Mouse (Mus musculus): ENCODE results near the gene Gla. TPM values are rescaled to one million over a fixed set of nuclear protein-coding genes. Genes with fewer than 3 reads are reported as not detected.
A peak's percentile ranks its signal among the peaks of the same experiment; 100 is the strongest.

The Gla gene
- polyA plus RNA-seq (2015; fragmentation: Nextera tagmentation; extraction: Ambion mirVana) = 3.2 and 3.8 TPM in 2 replicates

DNA sequence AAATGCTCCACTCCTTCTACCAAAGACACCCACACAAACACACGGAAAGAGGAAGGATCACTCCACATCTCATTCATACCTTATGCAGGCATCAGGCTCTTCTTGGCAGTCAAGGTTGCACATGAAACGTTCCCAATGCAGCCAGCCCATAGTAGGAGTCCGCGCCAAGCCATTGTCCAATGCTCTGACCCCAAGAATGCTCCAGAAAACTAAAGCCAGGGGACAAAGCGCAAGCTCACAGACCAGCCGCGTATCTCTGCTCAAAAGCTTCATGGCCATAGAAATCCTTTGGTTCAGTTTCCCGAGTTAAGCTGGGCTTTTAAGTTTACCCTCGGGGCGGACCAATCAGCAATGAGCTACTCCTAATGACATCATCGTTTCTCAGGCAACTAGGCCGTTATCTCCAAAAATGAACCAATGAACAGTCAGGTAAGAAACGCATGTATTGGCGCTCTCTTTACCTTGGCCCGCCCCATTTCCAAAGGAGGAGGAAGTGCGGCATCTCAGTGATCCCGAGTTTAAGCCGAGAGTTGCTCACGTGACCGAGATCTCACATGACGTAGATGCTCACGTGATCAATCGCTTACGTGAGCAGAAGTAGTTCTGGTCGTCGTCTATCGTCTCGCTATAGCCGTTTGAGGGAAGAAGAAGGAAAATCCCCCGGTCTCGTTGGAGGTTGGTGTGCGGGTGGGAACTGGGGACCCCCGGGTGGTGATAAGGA, at the start of gene Gla, which contains the start of gene Hnrnph2:
Gla (minus strand) TSS at position 467 of the 721 bp plus-strand sequence.
Hnrnph2 (plus strand) TSS at position 521 of the 721 bp plus-strand sequence.
- 17% methylated on average over 33 of the region's 33 CpGs for WGBS
- no peaks in the 10 kb centered on the region for H3K27me3 ChIP-seq (ENCODE audit: control insufficient read depth, insufficient read depth, low read depth, low read length)
- H3K4me3 ChIP-seq (ENCODE audit: low read depth, low read length) = peak within 1 kb of the TSS; percentile 51
- H3K9ac ChIP-seq (ENCODE audit: low read depth, low read length) = peak within 1 kb of the TSS; percentile 65
- H3K36me3 ChIP-seq (ENCODE audit: control insufficient read depth, insufficient read depth, low read length) = no peaks in the 10 kb centered on the region; the same call in 1 of the 2 replicates
- peak within 1 kb of the TSS; percentile 91 for H3K27ac ChIP-seq (ENCODE audit: low read length)
- H3K4me1 ChIP-seq (ENCODE audit: control insufficient read depth, insufficient read depth, low read length) = peaks cover 17% of the 10 kb centered on the region
- ATAC-seq = peak; percentile 98
- peak within 1 kb of the TSS; percentile 66 for H3K4me2 ChIP-seq (ENCODE audit: low read length)
- no peaks in the 10 kb centered on the region for H3K9me3 ChIP-seq (replicated peaks; ENCODE audit: control insufficient read depth, low read length, poor library complexity, severe bottlenecking)

DNA sequence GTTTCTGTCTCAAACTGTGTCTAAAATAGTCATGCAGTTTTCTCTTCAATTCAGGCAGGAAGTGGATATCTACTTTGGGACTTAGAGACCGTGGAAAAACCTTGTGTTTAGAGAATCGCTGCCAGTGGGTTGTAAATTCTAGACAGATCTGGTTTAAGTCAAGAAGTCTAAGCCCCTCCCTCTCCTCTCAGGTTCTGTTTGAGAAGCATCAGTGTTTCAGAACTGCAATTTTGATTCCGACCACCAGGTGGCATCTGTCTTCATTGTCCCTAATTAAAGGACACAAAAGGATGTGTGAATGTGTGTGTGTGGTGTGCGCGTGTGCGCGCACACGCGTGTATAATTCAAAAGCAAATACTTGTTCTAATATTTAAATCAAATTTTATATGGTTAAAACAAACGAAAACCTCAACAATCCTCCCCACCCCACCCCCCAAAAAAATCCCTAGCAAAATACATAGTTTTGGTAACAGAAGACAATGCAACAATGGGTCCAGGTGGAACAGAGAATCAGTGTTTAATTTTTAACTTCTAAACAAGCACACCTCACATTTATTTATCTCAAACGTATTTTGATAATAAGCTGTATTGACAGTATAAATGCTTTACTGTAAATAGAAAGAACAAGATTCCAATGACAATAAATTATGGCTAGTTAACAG, 47.2 kb upstream of the Gla start:
- Histone ChIP-seq H3K9ac (ENCODE audit: low read depth, low read length) (no peak overlapping the region), H3K9me3 (replicated peaks; ENCODE audit: control insufficient read depth, low read length, poor library complexity, severe bottlenecking) (no peaks in the 10 kb centered on the region), H3K4me1 (ENCODE audit: control insufficient read depth, insufficient read depth, low read length) (no peaks in the 10 kb centered on the region), H3K4me2 (ENCODE audit: low read length) (peak overlapping the region; percentile 29; the same call in 1 of the 2 replicates), H3K27me3 (ENCODE audit: control insufficient read depth, insufficient read depth, low read depth, low read length) (no peaks in the 10 kb centered on the region), H3K36me3 (ENCODE audit: control insufficient read depth, insufficient read depth, low read length) (no peaks in the 10 kb centered on the region), H3K27ac (ENCODE audit: low read length) (no peak overlapping the region), H3K4me3 (ENCODE audit: low read depth, low read length) (peak overlapping the region; percentile 14; the same call in 1 of the 2 replicates)
- 20% methylated on average over 11 of the region's 11 CpGs for WGBS
- peak; percentile 62; the same call in 1 of the 2 replicates for ATAC-seq

DNA sequence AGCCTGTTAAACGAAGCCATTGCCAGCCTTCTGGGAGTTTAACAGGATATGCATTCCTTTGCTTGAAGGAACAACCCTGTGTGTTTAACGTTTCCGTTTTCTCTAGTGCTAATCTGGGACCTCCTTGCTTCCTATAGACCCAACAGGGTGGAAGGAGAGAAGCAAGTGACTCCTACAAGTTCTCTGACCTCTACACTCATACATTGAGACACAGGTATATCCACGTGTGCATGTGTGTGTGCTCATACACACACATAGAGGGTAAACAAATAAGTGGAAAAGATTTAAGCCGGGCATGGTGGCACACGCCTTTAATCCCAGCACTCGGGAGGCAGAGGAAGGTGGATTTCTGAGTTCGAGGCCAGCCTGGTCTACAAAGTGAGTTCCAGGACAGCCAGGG, 46.5 kb upstream of the Gla start:
- H3K36me3 ChIP-seq (ENCODE audit: control insufficient read depth, insufficient read depth, low read length) = no peaks in the 10 kb centered on the region
- no peak overlapping the region for H3K4me2 ChIP-seq (ENCODE audit: low read length)
- no peak overlapping the region for H3K27ac ChIP-seq (ENCODE audit: low read length)
- no peak overlapping the region for H3K4me3 ChIP-seq (ENCODE audit: low read depth, low read length)
- no peaks in the 10 kb centered on the region for H3K9me3 ChIP-seq (replicated peaks; ENCODE audit: control insufficient read depth, low read length, poor library complexity, severe bottlenecking)
- no peak overlapping the region for H3K9ac ChIP-seq (ENCODE audit: low read depth, low read length)
- ATAC-seq = peak; percentile 32; the same call in 1 of the 2 replicates
- 68% methylated on average over 8 of the region's 8 CpGs for WGBS
- H3K4me1 ChIP-seq (ENCODE audit: control insufficient read depth, insufficient read depth, low read length) = no peaks in the 10 kb centered on the region
- H3K27me3 ChIP-seq (ENCODE audit: control insufficient read depth, insufficient read depth, low read depth, low read length) = no peaks in the 10 kb centered on the region

DNA sequence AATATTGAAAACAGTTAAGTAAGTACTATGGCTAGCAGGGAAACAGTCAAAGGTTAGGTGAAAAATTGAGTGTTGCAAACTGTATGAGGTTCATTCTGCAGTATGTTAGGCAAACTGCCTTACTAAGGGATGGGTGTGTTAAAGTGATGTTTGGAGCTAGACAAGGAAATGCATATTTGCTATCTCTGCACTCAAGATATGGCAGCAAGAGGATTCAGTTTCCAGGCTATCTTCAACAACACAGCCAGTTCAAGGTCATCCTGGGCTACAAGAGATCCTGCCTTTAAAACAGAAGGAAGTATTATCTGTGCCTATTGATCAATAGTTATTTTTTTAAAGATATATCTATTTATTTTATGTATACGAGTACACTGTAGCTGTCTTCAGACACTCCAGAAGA, 45.4 kb upstream of the Gla start:
- Histone ChIP-seq H3K4me1 (ENCODE audit: control insufficient read depth, insufficient read depth, low read length) (no peaks in the 10 kb centered on the region), H3K4me3 (ENCODE audit: low read depth, low read length) (no peak overlapping the region), H3K9ac (ENCODE audit: low read depth, low read length) (no peak overlapping the region), H3K36me3 (ENCODE audit: control insufficient read depth, insufficient read depth, low read length) (no peaks in the 10 kb centered on the region), H3K9me3 (replicated peaks; ENCODE audit: control insufficient read depth, low read length, poor library complexity, severe bottlenecking) (no peaks in the 10 kb centered on the region), H3K27ac (ENCODE audit: low read length) (no peak overlapping the region), H3K4me2 (ENCODE audit: low read length) (no peak overlapping the region), H3K27me3 (ENCODE audit: control insufficient read depth, insufficient read depth, low read depth, low read length) (no peaks in the 10 kb centered on the region)
- 90% methylated on average over 1 of the region's 1 CpGs for WGBS
- no peak for ATAC-seq

DNA sequence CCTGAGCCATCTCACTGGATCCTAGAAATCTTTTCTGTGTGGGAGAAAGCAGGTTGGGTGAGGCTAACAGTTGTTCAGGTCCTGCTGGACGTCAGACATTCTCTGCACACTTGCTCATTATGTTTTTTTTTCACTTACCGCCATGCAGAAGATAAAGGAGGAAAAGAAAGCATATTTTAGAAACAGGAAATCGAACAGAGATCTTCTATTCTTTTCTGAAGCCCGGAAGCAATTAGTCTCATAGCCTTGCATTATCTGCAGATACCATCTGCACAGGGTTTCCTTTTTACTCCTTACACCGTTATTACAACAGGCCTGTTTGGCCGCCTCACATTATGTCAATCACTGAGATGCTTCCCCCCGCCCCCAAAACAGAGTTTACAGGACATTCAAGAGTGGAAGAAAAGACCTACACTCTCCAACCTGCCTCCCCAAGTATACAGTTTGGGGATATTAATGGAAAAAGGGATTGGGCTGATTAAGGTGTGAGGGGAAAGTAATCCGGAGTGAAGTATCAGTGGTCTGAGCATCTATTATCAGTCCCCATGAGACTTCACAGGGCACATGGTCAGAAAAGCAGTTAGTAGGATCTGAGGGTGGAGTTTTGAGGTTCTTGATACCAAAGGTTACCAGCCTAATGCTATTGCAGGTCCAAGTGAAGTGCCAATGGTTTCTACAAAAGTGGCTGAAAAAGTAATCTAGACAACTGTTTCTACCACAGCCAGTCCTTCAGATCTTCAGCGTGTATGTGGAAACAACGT, 40.3 kb upstream of the Gla start:
- no peak for ATAC-seq
- Histone ChIP-seq H3K4me1 (ENCODE audit: control insufficient read depth, insufficient read depth, low read length) (no peaks in the 10 kb centered on the region), H3K36me3 (ENCODE audit: control insufficient read depth, insufficient read depth, low read length) (no peaks in the 10 kb centered on the region), H3K27ac (ENCODE audit: low read length) (no peak overlapping the region), H3K9ac (ENCODE audit: low read depth, low read length) (no peak overlapping the region), H3K4me2 (ENCODE audit: low read length) (no peak overlapping the region), H3K4me3 (ENCODE audit: low read depth, low read length) (no peak overlapping the region), H3K9me3 (replicated peaks; ENCODE audit: control insufficient read depth, low read length, poor library complexity, severe bottlenecking) (no peaks in the 10 kb centered on the region), H3K27me3 (ENCODE audit: control insufficient read depth, insufficient read depth, low read depth, low read length) (no peaks in the 10 kb centered on the region)
- WGBS = 78% methylated on average over 10 of the region's 10 CpGs

DNA sequence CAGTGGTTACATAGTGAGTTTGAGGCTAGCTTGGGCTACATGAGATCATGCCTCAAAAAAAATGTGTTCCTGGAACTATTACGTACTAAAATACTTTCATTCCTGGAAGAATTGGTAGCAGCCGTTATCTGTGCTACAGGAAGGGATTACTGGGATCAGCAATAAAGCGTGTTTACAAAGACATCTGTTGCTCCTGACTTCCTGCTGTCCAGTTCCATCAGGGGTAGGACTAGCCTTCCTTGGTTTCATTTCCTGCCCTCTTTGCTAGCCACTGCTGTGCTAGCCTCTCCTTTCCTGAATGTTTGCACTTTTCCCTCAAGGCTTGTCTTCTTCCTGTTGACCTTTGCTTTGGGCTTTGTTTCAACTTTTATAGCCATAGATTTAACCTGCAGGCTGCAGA, 34.9 kb upstream of the Gla start:
- no peak overlapping the region for H3K4me2 ChIP-seq (ENCODE audit: low read length)
- no peaks in the 10 kb centered on the region for H3K9me3 ChIP-seq (replicated peaks; ENCODE audit: control insufficient read depth, low read length, poor library complexity, severe bottlenecking)
- no peak overlapping the region for H3K4me3 ChIP-seq (ENCODE audit: low read depth, low read length)
- H3K27ac ChIP-seq (ENCODE audit: low read length) = no peak overlapping the region
- no peaks in the 10 kb centered on the region for H3K36me3 ChIP-seq (ENCODE audit: control insufficient read depth, insufficient read depth, low read length)
- H3K9ac ChIP-seq (ENCODE audit: low read depth, low read length) = no peak overlapping the region
- ATAC-seq = no peak
- WGBS = 66% methylated on average over 3 of the region's 3 CpGs
- no peaks in the 10 kb centered on the region for H3K27me3 ChIP-seq (ENCODE audit: control insufficient read depth, insufficient read depth, low read depth, low read length)
- H3K4me1 ChIP-seq (ENCODE audit: control insufficient read depth, insufficient read depth, low read length) = no peaks in the 10 kb centered on the region

DNA sequence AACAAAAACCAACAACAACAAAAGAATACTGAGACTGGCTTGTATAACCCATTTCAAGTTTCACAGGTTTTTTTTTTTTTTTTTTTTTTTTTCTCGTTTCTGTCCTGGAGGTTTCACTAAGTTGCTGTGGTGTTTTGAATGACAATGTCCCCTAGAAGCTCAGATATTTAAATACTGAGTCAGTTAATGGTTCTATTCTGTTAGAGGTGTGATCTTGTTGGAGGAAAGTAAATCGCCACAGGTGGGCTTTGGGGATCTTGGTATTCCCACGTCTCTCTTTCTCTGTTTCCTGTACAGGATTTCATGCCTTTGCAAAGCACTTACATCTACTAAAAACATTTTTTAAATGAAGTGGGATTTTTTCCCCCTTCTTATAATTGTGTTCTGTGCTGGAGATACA, 34.2 kb upstream of the Gla start:
- no peak for ATAC-seq
- no peaks in the 10 kb centered on the region for H3K27me3 ChIP-seq (ENCODE audit: control insufficient read depth, insufficient read depth, low read depth, low read length)
- WGBS = 46% methylated on average over 3 of the region's 3 CpGs

DNA sequence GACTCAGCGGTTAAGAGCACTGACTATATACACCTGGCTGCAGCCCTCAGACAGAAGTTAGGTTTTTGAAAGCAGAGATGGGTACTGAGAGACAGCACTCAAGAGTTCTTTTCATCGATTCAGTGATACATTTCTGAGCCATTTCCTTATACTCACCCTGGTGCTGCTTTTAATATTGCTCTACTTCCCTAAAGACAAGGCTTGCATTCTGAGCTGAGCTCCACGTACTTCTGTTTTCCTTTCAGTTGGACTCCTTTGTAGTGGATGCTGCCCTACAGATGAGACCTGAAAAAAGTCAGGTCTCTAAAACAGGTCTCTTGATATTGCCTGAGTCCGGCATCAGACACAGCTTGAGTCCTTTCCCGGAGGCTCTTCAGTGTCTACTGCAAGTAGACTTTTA, 31.8 kb upstream of the Gla start:
- Histone ChIP-seq H3K4me3 (ENCODE audit: low read depth, low read length) (no peak overlapping the region), H3K4me2 (ENCODE audit: low read length) (no peak overlapping the region), H3K36me3 (ENCODE audit: control insufficient read depth, insufficient read depth, low read length) (no peaks in the 10 kb centered on the region), H3K4me1 (ENCODE audit: control insufficient read depth, insufficient read depth, low read length) (no peaks in the 10 kb centered on the region), H3K27ac (ENCODE audit: low read length) (no peak overlapping the region), H3K9me3 (replicated peaks; ENCODE audit: control insufficient read depth, low read length, poor library complexity, severe bottlenecking) (no peaks in the 10 kb centered on the region), H3K27me3 (ENCODE audit: control insufficient read depth, insufficient read depth, low read depth, low read length) (no peaks in the 10 kb centered on the region), H3K9ac (ENCODE audit: low read depth, low read length) (no peak overlapping the region)
- ATAC-seq = no peak
- WGBS = 89% methylated on average over 5 of the region's 5 CpGs

More for the DNA sequence above, 34.2 kb upstream of the Gla start:
- Histone ChIP-seq H3K4me3 (ENCODE audit: low read depth, low read length) (no peak overlapping the region), H3K27ac (ENCODE audit: low read length) (no peak overlapping the region), H3K4me1 (ENCODE audit: control insufficient read depth, insufficient read depth, low read length) (no peaks in the 10 kb centered on the region), H3K9me3 (replicated peaks; ENCODE audit: control insufficient read depth, low read length, poor library complexity, severe bottlenecking) (no peaks in the 10 kb centered on the region), H3K4me2 (ENCODE audit: low read length) (no peak overlapping the region), H3K9ac (ENCODE audit: low read depth, low read length) (no peak overlapping the region), H3K36me3 (ENCODE audit: control insufficient read depth, insufficient read depth, low read length) (no peaks in the 10 kb centered on the region)
